Mouse (Mus musculus) neural tube, embryonic 12.5 days (tissue): ENCODE data around the gene Apol7a. TPM values are rescaled to one million over a fixed set of nuclear protein-coding genes. Genes with fewer than 3 reads are reported as not detected.
"Not testable (repeated sequence)": the region's sequence is repeated elsewhere in the genome, so short reads cannot be mapped to it uniquely, and the experiment has no call there.

Source experiments
- ATAC-seq: fragments of 200-750 bp; cut with Nextera tagmentation; 2 replicates; pipeline ENCODE4 v1.8.0; 2017; ENCODE audit warnings: low read depth, mild to moderate bottlenecking, moderate TSS enrichment, moderate library complexity; ENCODE audit not compliant: low FRiP score
- H3K27ac ChIP-seq: fragments of 300-500 bp; sonication (generic); 2 replicates; pipeline ENCODE4 v1.5.1; 2016
- H3K27me3 ChIP-seq: fragments of 300-500 bp; sonication (generic); replicated peaks from 2 replicates; pipeline ENCODE4 v1.6.1; 2016; ENCODE audit warnings: mild to moderate bottlenecking
- H3K36me3 ChIP-seq: fragments of 300-500 bp; sonication (generic); 2 replicates; pipeline ENCODE4 v1.6.1; 2016; ENCODE audit warnings: mild to moderate bottlenecking
- H3K4me1 ChIP-seq: fragments of 300-500 bp; sonication (generic); 2 replicates; pipeline ENCODE4 v1.6.1; 2016
- H3K4me2 ChIP-seq: fragments of 300-500 bp; sonication (generic); replicated peaks from 2 replicates; pipeline ENCODE4 v1.6.1; 2016; ENCODE audit warnings: mild to moderate bottlenecking
- H3K4me3 ChIP-seq: fragments of 300-500 bp; sonication (generic); 2 replicates; pipeline ENCODE4 v1.5.1; 2016
- H3K9ac ChIP-seq: fragments of 300-500 bp; sonication (generic); 2 replicates; pipeline ENCODE4 v1.6.1; 2016; ENCODE audit warnings: mild to moderate bottlenecking
- H3K9me3 ChIP-seq: fragments of 300-500 bp; sonication (generic); 2 replicates; pipeline ENCODE4 v1.6.1; 2016; ENCODE audit warnings: mild to moderate bottlenecking
- WGBS: fragments of 180-500 bp; shearing (Covaris S2); methylation state at CpG from one replicate; pipeline ENCODE4 v1.1.7; 2016; 5-methylcytosine and 5-hydroxymethylcytosine counted together
- polyA plus RNA-seq: library from polyadenylated mRNA; unstranded; fragments of >200 nt; fragmentation: Nextera tagmentation; extraction: Ambion mirVana; gene quantifications from 2 replicates; pipeline ENCODE4 v1.2.1, GENCODE M21; 2016

Gene Apol7a
- polyA plus RNA-seq = not detected in 2 replicates

DNA sequence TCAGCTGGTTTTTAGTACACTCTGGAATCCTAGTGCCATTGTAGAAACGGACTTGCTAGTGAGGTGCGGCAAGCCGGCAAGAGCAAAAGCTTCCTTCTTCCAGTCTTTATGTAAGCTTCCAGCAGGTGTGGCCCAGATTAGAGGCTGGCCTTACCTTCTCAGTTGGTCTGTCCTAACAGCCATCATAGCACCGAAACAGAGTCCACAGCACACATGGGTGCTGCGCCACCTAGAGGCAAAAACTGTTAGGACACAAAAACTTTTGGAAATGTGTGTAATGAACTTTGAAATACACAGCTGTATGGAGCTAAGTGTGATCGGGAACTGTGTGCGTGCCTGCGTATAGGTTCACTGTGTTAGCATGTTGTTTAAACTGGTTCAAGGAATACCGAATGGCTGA lies at the start of gene Apol7a:
TSS of gene Apol7a (minus strand) at position 84 of the 400 bp plus-strand sequence.
- not testable (repeated sequence) for H3K4me3 ChIP-seq, H3K4me1 ChIP-seq, H3K9ac ChIP-seq, H3K27ac ChIP-seq, H3K36me3 ChIP-seq, H3K27me3 ChIP-seq, H3K9me3 ChIP-seq, H3K4me2 ChIP-seq, ATAC-seq
- 62% methylated on average over 9 of the region's 9 CpGs for WGBS

DNA sequence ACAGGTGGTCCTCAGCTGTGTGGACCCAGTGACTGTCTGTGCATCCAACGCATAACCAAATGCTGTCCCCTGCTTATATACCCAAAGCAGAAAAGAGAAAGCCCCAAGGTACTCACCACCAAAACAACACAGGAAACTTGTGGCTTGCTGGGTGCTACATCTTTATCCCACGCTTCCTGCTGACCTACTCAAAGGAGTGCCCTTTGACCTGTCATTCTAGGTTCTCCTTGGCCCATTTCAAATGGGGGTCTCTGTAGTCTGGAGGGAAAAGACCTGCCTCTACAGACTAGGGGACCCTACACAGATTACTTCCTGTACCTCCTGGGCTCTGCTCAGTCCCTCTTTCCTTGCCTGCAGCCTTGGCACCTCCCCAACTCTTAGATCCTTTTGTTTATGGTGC lies 48.5 kb upstream of the Apol7a start, which contains the start of gene Apol7b:
TSS of gene Apol7b (minus strand) at position 101 of the 400 bp plus-strand sequence.
- not testable (repeated sequence) for H3K36me3 ChIP-seq, H3K4me2 ChIP-seq, H3K27ac ChIP-seq, ATAC-seq, H3K27me3 ChIP-seq, H3K9me3 ChIP-seq, H3K4me1 ChIP-seq, H3K9ac ChIP-seq, H3K4me3 ChIP-seq
- WGBS = 85% methylated on average over 2 of the region's 2 CpGs

DNA sequence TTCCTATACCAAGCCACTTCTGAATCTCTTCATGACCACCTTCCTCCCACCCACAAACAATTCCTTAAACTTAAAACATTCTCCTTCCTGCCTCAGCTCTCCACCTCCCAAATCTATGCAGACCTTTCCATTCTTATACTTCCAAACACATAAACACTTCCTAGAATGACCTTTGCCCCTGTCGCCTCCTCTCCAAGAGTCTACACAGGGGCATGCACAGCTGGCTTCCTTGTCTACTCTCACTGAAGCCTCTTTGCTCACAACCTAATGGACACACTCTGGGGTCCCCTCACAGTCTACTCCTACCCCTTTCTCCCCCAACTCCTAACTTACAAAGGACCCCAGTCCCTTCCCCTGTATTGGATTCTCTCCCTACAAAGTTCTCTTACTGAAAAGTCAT lies 46.8 kb upstream of the Apol7a start:
- H3K9ac ChIP-seq, H3K9me3 ChIP-seq, H3K27ac ChIP-seq, ATAC-seq, H3K27me3 ChIP-seq, H3K4me1 ChIP-seq, H3K4me3 ChIP-seq, H3K36me3 ChIP-seq, H3K4me2 ChIP-seq: not testable (repeated sequence)
- WGBS = 95% methylated on average over 1 of the region's 1 CpGs

DNA sequence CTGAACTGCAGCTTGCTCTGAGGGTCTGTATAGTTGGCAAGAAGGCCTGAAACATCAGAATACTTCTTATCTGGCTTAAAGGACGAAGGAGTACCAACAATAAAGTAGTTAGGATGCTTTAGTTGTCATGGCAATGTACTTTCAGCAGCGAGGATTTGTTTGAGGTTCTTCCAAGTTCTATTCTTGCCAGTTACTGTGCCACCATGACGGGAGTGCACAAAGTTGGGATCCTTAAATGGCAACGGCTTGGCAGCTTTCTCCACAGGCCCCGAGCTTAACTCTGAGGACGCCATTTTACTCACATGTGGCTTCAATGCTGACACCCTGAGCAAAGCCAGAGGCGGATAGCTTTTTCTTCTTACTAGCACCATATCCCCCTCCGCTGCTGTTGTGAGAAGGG lies 45.8 kb upstream of the Apol7a start:
- not testable (repeated sequence) for H3K9ac ChIP-seq, H3K36me3 ChIP-seq, H3K27ac ChIP-seq, ATAC-seq, H3K9me3 ChIP-seq, H3K4me2 ChIP-seq, H3K27me3 ChIP-seq, H3K4me3 ChIP-seq, H3K4me1 ChIP-seq
- 83% methylated on average over 8 of the region's 8 CpGs for WGBS

DNA sequence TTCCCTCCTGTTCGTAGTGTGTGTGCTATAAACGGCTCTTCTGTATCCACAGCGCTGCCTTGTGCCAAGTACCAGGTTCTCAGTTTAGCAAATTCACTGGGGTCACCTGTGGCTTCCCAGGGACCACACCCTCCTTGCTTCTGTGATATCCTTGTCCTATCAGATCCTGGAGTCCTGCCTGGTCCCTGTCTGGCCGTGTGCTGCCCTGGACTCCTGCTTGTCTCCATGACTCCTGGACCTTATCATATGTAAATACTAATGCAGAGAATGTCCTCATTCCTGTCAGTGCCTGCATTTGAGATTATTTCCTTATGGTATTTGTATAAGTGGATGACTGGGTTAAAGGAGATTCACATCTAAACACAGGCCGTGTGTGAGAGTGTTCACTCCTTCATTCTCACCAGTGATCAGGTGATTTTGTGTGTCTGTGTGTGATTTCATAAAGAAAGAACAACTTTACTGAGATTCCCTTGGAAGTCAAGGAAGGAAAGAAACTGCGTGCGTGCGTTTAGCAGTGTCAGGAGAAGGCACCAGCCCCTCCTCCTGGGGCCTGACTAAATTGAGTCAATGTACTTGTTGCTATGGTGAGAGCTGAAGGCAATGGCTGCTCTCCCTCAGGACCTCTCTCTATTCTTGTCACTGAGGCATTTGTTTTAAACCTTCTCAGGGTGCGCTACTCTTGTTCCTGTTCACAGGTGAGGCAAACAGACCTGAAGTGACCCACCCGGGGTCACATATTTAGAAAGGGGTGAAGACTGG lies 30.0 kb upstream of the Apol7a start:
- 76% methylated on average over 9 of the region's 10 CpGs for WGBS
- not testable (repeated sequence) for H3K36me3 ChIP-seq, H3K4me3 ChIP-seq, H3K27me3 ChIP-seq, H3K9ac ChIP-seq, H3K4me2 ChIP-seq, H3K27ac ChIP-seq, H3K4me1 ChIP-seq, H3K9me3 ChIP-seq, ATAC-seq

DNA sequence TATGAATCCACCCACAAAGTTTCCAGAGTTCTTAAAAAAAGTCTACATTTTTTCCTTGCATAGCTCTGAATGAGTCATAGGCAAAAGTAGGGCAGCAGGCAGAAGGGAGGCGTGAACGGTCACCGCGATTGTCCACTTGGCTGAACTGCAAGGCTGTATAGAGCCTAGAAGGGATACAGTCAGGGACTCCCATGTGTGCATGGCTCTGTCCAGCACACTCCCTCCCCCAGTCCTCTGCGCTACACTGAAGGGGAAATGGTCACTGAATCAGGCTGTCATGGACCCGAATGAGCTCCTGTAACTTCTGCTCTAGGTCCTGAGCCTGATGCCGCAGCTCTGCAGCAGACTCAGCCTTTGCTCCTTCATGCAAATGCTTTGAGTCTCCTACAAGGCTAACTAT lies 24.0 kb upstream of the Apol7a start:
- ATAC-seq, H3K4me3 ChIP-seq, H3K27me3 ChIP-seq, H3K9me3 ChIP-seq, H3K27ac ChIP-seq, H3K4me2 ChIP-seq, H3K36me3 ChIP-seq, H3K9ac ChIP-seq, H3K4me1 ChIP-seq: not testable (repeated sequence)
- 84% methylated on average over 3 of the region's 7 CpGs for WGBS

DNA sequence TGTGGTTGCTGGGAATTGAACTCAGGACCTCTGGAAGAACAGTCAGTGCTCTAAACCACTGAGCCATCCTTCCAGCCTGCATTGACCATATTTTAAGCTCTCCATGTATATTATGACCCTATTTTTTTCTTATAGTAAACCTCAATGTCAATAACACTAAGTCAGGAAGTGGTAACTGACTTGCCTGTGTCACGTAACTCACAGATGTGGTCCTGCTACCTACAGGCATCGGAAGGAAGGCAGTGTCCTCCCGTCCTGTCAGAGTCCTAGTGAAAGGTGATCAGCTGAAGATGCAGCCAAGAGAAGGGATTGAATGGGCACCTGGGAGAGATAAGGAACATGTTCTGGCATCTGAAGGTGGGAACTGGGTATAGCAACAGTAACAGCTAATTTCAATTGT lies 20.7 kb upstream of the Apol7a start:
- not testable (repeated sequence) for H3K4me1 ChIP-seq, H3K27me3 ChIP-seq, H3K9me3 ChIP-seq, ATAC-seq, H3K4me3 ChIP-seq, H3K36me3 ChIP-seq, H3K27ac ChIP-seq, H3K4me2 ChIP-seq, H3K9ac ChIP-seq
- WGBS = no CpG with 5 or more reads among the region's 3 CpGs

DNA sequence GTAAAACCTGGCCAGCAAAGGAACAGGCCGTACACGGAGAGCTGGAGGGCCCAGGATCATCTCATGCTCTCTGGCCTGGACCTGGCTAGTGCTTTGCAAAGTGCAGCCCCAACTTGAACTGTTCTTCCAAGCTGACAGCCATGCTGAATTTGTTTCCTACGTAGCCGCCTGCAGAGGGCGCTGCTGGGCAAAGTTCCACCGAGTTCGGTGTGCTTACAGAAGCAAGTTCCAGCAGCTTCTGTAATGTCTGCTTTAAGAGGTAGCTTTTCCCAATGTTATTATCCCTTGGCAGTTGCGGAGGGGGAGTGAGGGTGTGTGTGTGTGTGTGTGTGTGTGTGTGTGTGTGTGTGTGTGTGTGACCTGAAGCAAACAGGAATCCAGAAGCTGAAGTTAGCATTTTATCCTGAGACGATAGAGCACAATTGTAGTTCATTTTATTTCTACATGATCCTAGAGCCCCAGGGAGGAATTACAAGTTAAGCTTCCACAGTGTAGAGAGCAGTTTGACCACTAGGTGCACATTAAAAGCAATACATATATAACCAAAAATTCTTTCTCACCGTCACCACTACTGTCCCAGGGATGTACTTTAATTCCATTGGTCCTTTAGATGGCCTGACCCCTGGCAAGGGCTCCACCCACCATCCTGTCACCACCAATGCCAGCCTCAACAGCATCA lies 17.9 kb upstream of the Apol7a start:
- H3K27me3 ChIP-seq, H3K9me3 ChIP-seq, H3K27ac ChIP-seq, H3K4me1 ChIP-seq, ATAC-seq, H3K9ac ChIP-seq, H3K4me2 ChIP-seq, H3K36me3 ChIP-seq, H3K4me3 ChIP-seq: not testable (repeated sequence)
- 14% methylated on average over 5 of the region's 10 CpGs for WGBS

DNA sequence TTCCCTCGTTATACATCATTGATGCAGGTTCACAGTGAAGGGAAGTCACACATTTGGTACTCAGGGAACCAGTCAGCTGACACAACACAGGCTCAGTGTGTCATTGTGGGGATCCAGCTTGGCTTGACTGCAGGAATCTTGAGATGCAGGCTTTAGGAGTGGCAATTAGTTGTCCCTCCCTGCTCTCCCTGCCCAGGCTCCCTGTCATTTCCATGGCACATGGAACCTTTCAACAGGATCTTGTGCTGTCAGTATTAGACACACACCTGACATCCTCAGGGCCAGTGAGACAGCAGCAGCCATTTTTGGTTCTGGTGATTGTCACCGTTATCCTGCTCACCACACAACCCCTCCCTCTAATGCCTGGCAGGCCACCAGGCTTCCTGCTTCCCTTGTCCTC lies 16.7 kb upstream of the Apol7a start:
- not testable (repeated sequence) for H3K27ac ChIP-seq, H3K4me1 ChIP-seq, H3K9me3 ChIP-seq, H3K9ac ChIP-seq, H3K4me3 ChIP-seq, H3K27me3 ChIP-seq, ATAC-seq, H3K36me3 ChIP-seq, H3K4me2 ChIP-seq
- WGBS = 79% methylated on average over 2 of the region's 2 CpGs

DNA sequence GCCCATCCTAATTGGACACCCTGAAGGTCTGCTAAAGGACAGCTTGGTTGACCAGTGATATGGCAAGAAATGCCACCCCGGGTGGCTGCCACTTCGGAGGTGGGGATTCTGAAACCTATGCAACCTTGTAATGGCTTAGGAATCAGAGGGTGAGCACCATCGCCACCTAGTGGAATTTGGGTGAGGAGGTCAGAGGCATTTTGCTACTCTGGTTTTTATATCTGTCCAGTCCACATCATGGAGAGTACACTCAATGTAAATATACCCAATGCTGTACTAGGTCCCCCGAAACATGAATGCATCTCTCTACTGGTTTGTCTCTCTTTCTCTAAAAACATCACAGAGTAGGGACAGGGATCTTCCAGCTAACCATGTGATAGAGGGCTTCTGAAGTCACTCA lies 13.8 kb upstream of the Apol7a start:
- WGBS = 41% methylated on average over 4 of the region's 4 CpGs
- H3K9ac ChIP-seq, H3K27ac ChIP-seq, H3K4me1 ChIP-seq, H3K9me3 ChIP-seq, H3K4me3 ChIP-seq, H3K27me3 ChIP-seq, ATAC-seq, H3K4me2 ChIP-seq, H3K36me3 ChIP-seq: not testable (repeated sequence)

DNA sequence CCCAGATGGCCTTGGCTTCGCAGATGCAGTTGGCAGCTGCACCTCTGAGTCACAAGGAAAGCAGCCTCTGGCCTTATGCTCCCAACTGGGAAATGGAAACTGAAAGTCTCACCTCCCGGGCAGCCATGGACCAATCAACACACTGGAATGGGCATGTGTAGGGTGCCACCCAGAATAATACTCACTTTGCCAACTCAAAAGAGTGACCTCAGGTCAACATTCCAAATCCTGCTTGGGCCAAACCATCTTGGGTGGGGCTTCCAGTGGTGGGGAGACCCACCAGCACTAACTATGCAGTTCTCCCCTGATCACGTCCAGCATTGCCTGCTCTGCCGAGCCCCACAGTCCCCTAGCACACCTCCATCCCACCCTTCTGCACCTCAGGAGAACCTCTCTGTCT lies 12.1 kb upstream of the Apol7a start, which contains the start of gene Apol9a:
TSS of gene Apol9a (minus strand) at position 101 of the 400 bp plus-strand sequence.
- ATAC-seq, H3K4me1 ChIP-seq, H3K4me2 ChIP-seq, H3K9me3 ChIP-seq, H3K9ac ChIP-seq, H3K27ac ChIP-seq, H3K27me3 ChIP-seq, H3K4me3 ChIP-seq, H3K36me3 ChIP-seq: not testable (repeated sequence)
- 100% methylated on average over 1 of the region's 4 CpGs for WGBS

DNA sequence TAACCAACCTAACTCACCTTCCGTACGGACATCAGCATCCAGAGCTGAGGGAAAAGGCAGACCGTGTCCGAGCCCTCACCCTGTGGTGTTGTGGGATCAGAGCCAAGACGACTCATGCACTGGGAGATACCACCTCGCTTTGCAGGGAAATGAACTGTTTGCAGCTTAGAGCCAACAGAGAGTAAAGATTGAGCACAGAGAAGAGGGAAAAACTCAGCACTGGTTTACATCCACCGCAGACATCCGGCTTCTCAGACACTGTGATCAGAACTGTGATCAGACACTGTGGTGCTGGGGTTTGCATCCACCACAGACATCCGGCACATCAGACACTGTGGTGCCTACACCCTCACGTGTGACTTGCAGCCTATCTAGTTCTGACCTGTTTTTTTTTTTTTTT lies 7.5 kb upstream of the Apol7a start:
- not testable (repeated sequence) for H3K27me3 ChIP-seq, H3K4me2 ChIP-seq, H3K9ac ChIP-seq, H3K36me3 ChIP-seq, H3K27ac ChIP-seq, H3K4me1 ChIP-seq, ATAC-seq, H3K4me3 ChIP-seq, H3K9me3 ChIP-seq
- 85% methylated on average over 10 of the region's 10 CpGs for WGBS
